Mouse (Mus musculus): ENCODE results near the gene Pigr. TPM values are rescaled to one million over a fixed set of nuclear protein-coding genes. Genes with fewer than 3 reads are reported as not detected.

Gene Pigr
- polyA plus RNA-seq, 1 experiment: 3.0 TPM

DNA sequence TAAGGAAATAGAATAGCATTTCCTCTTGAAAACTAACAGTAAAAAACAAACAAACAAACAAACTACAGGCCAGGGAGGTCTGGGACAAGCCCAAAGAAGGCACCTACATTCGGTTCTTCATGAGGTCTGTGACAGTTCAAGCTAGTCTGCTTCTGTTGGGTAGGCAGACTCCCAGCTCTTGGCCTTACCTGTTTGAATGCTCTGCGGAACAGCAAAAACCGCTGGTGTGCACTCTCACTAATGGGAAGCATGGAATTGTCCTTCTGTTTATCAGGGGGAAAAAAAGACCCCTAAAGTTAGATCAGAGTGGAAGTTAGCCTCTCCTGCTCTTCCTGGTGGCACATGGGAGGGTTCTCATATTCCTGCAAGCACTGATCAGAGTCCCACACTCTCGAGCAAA is 56.7 kb downstream of the Pigr start:
- DNase-seq: no peak
- TF ChIP-seq POLR2A (IDR thresholded peaks at IDR 0.05; ENCODE audit: control insufficient read depth, extremely low read depth, insufficient read depth, low read length, poor library complexity): no peak
- no peak for TF ChIP-seq CTCF (IDR thresholded peaks at IDR 0.05; ENCODE audit: borderline replicate concordance, control insufficient read depth, extremely low read depth, insufficient read depth, low read length, poor library complexity)
- Histone ChIP-seq H3K27me3 (ENCODE audit: control insufficient read depth, insufficient read depth, low read length) (no peaks in the 10 kb centered on the region; the same call in 1 of the 2 replicates), H3K4me1 (replicated peaks; ENCODE audit: control insufficient read depth, insufficient read depth, low read length) (peaks cover 1% of the 10 kb centered on the region; the same call in 1 of the 2 replicates), H3K36me3 (ENCODE audit: control insufficient read depth, insufficient read depth, low read length) (no peaks in the 10 kb centered on the region), H3K4me3 (ENCODE audit: control insufficient read depth, insufficient read depth, low read length) (no peak overlapping the region), H3K27ac (ENCODE audit: control insufficient read depth, insufficient read depth, low read length) (no peak overlapping the region)
- WGBS: 88% methylated on average over 4 of the region's 4 CpGs

DNA sequence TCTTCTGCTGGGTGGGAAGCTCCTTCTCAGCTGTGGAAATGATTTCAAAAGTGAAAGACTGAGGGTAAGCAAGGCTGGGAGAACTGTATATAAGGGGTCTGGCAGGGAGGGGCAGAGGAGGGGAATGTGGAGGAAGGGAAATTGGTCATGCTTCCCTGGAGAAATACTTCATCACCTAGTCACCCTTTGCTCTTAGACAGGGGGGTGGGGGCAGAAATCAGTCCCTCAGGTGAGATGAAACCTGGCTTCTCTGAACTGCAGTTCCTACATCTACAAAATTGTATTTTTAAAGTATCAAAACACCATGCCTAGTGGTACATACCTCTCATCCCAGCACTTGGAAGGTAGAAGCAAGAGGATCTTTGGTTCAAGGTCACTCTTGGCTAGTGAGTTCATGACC is 60.9 kb downstream of the Pigr start, which contains the start of gene Il24:
Il24 (minus strand) TSS at position 101 of the 400 bp plus-strand sequence.
- no peaks in the 10 kb centered on the region for H3K4me1 ChIP-seq (replicated peaks; ENCODE audit: control insufficient read depth, insufficient read depth, low read length)
- no peak for TF ChIP-seq POLR2A (IDR thresholded peaks at IDR 0.05; ENCODE audit: control insufficient read depth, extremely low read depth, insufficient read depth, low read length, poor library complexity)
- no peak for TF ChIP-seq CTCF (IDR thresholded peaks at IDR 0.05; ENCODE audit: borderline replicate concordance, control insufficient read depth, extremely low read depth, insufficient read depth, low read length, poor library complexity)
- H3K27me3 ChIP-seq (ENCODE audit: control insufficient read depth, insufficient read depth, low read length): no peaks in the 10 kb centered on the region; the same call in 1 of the 2 replicates
- H3K27ac ChIP-seq (ENCODE audit: control insufficient read depth, insufficient read depth, low read length): no peak within 1 kb of the TSS
- DNase-seq: no peak
- no peak within 1 kb of the TSS for H3K4me3 ChIP-seq (ENCODE audit: control insufficient read depth, insufficient read depth, low read length)
- no peaks in the 10 kb centered on the region for H3K36me3 ChIP-seq (ENCODE audit: control insufficient read depth, insufficient read depth, low read length)

GRCm38 (mm10) chr1:130892446-130892845 is 66.0 kb downstream of the Pigr start:
- 89% methylated on average over 1 of the region's 1 CpGs for WGBS
- no peak for DNase-seq

DNA sequence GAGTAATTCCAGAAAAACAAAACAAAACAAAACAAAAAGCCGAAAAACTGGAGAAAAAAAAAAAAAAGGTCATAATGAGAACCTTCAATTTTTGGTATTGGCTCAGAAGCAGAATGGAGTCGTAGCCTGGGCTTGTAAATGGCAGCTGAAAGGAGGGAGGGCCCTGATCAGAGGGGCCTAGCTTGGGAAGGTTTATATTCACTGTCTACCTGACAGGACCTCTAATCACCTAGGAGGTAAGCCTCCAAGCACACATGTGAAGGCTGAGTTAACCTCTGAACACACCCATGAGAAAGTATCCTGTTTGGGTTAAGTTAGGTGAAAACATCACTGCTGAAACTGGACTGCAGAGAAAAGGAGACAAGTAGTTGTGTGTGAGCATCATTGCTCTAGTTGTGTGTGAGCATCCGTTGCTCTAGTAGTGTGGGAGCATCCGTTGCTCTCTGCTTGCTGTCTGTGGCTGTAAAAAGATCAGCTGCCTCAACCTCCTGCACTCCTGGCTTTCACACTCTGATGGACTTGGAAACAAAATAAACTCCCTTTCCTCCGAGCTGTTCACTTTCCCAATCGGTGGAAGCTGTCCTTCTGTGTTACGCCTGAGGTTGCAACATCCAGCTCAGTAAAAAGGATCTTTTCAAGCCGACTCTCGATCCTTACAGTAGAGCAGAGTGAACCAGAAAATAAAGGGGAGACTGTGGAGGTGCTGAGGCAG is 67.0 kb downstream of the Pigr start:
- Histone ChIP-seq H3K4me3 (ENCODE audit: control insufficient read depth, insufficient read depth, low read length) (no peak overlapping the region), H3K4me1 (replicated peaks; ENCODE audit: control insufficient read depth, insufficient read depth, low read length) (no peaks in the 10 kb centered on the region), H3K36me3 (ENCODE audit: control insufficient read depth, insufficient read depth, low read length) (no peaks in the 10 kb centered on the region), H3K27me3 (ENCODE audit: control insufficient read depth, insufficient read depth, low read length) (no peaks in the 10 kb centered on the region), H3K27ac (ENCODE audit: control insufficient read depth, insufficient read depth, low read length) (no peak overlapping the region)
- no peak for DNase-seq
- 89% methylated on average over 9 of the region's 9 CpGs for WGBS
- no peak for TF ChIP-seq POLR2A (IDR thresholded peaks at IDR 0.05; ENCODE audit: control insufficient read depth, extremely low read depth, insufficient read depth, low read length, poor library complexity)
- no peak for TF ChIP-seq CTCF (IDR thresholded peaks at IDR 0.05; ENCODE audit: borderline replicate concordance, control insufficient read depth, extremely low read depth, insufficient read depth, low read length, poor library complexity)

More at GRCm38 (mm10) chr1:130892446-130892845, 66.0 kb downstream of the Pigr start:
- Histone ChIP-seq H3K4me1 (replicated peaks; ENCODE audit: control insufficient read depth, insufficient read depth, low read length) (no peaks in the 10 kb centered on the region), H3K4me3 (ENCODE audit: control insufficient read depth, insufficient read depth, low read length) (no peak overlapping the region), H3K27ac (ENCODE audit: control insufficient read depth, insufficient read depth, low read length) (no peak overlapping the region), H3K36me3 (ENCODE audit: control insufficient read depth, insufficient read depth, low read length) (no peaks in the 10 kb centered on the region), H3K27me3 (ENCODE audit: control insufficient read depth, insufficient read depth, low read length) (no peaks in the 10 kb centered on the region)
- TF ChIP-seq CTCF (IDR thresholded peaks at IDR 0.05; ENCODE audit: borderline replicate concordance, control insufficient read depth, extremely low read depth, insufficient read depth, low read length, poor library complexity): no peak

DNA sequence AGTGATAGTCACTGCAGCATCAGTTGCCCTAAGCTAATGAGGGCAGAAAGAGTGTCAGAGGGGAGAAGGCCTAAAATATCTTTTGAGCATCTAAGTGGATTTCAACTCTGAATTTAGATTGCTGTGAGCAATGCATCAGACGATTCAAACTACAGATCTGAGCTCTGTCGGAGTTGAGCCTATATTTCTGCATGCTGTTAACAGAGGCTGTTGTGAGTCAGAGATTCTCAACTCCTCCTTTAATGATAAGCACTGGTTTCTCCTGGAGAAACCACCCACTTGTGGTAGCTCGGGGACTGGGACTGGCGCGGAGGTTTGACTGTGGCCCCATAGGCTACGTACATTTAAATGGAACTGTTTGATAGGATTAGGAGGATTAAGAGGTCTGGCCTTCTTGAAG is 68.0 kb downstream of the Pigr start:
- 94% methylated on average over 6 of the region's 6 CpGs for WGBS
- no peak for TF ChIP-seq POLR2A (IDR thresholded peaks at IDR 0.05; ENCODE audit: control insufficient read depth, extremely low read depth, insufficient read depth, low read length, poor library complexity)
- no peak for TF ChIP-seq CTCF (IDR thresholded peaks at IDR 0.05; ENCODE audit: borderline replicate concordance, control insufficient read depth, extremely low read depth, insufficient read depth, low read length, poor library complexity)

More for the DNA sequence above, 68.0 kb downstream of the Pigr start:
- Histone ChIP-seq H3K27me3 (ENCODE audit: control insufficient read depth, insufficient read depth, low read length) (no peaks in the 10 kb centered on the region), H3K4me3 (ENCODE audit: control insufficient read depth, insufficient read depth, low read length) (no peak overlapping the region), H3K36me3 (ENCODE audit: control insufficient read depth, insufficient read depth, low read length) (no peaks in the 10 kb centered on the region), H3K4me1 (replicated peaks; ENCODE audit: control insufficient read depth, insufficient read depth, low read length) (no peaks in the 10 kb centered on the region), H3K27ac (ENCODE audit: control insufficient read depth, insufficient read depth, low read length) (no peak overlapping the region)
- no peak for DNase-seq

Other genes starting within 250 kb of the Pigr start
- gene Zp3r, start 197.1 kb upstream of the Pigr start, polyA plus RNA-seq (2012; rRNA removed): not detected in 2 replicates
- 0.19 and 0.77 TPM in 2 replicates for gene C4bp, start 165.1 kb upstream of the Pigr start, polyA plus RNA-seq (2012; rRNA removed)
- gene Gm29427, start 110.9 kb upstream of the Pigr start, polyA plus RNA-seq (2012; rRNA removed): 0.09 TPM in 1 of 2 replicates, not detected in the other
- 3.9 and 4.7 TPM in 2 replicates for gene Yod1, start 109.4 kb upstream of the Pigr start, polyA plus RNA-seq (2012; rRNA removed)
- gene Pfkfb2, start 97.4 kb upstream of the Pigr start, polyA plus RNA-seq (2012; rRNA removed): 9.2 and 9.5 TPM in 2 replicates
- 0.54 and 1.1 TPM in 2 replicates for gene AA986860, start 94.7 kb upstream of the Pigr start, polyA plus RNA-seq (2012; rRNA removed)
- gene Fcamr, start 25.8 kb upstream of the Pigr start, polyA plus RNA-seq (2012; rRNA removed): 0.11 and 0.28 TPM in 2 replicates
- 9.7 and 15.4 TPM in 2 replicates for gene Fcmr, start 39.0 kb downstream of the Pigr start, polyA plus RNA-seq (2012; rRNA removed)
- 0.26 and 0.28 TPM in 2 replicates for gene Il24, start 60.8 kb downstream of the Pigr start, polyA plus RNA-seq (2012; rRNA removed)
- gene Il20, start 84.8 kb downstream of the Pigr start, polyA plus RNA-seq (2012; rRNA removed): not detected in 2 replicates
- not detected in 2 replicates for gene Il19, start 113.4 kb downstream of the Pigr start, polyA plus RNA-seq (2012; rRNA removed)
- gene Il10, start 193.2 kb downstream of the Pigr start, polyA plus RNA-seq (2012; rRNA removed): 0.09 and 0.15 TPM in 2 replicates

Data from thymus, adult 2 months (tissue).